Mouse (Mus musculus): ENCODE measurements around the gene Tmem215. TPM values are rescaled to one million over a fixed set of nuclear protein-coding genes. Genes with fewer than 3 reads are reported as not detected.

Gene Tmem215
- 0.31 and 0.45 TPM in 2 replicates for polyA plus RNA-seq (2015; fragmentation: Nextera tagmentation; extraction: Ambion mirVana)

GRCm38 (mm10) chr4:40471880-40472279, at the start of gene Tmem215:
Gene Tmem215 (plus strand): TSS chr4:40472180.

Other genes with a start within 250 kb of the Tmem215 start
- 6.9 and 11.6 TPM in 2 replicates for gene Ddx58, start 232.4 kb upstream of the Tmem215 start, polyA plus RNA-seq (2015; fragmentation: Nextera tagmentation; extraction: Ambion mirVana)
- 36.4 and 38.4 TPM in 2 replicates for gene Smim27, start 202.6 kb upstream of the Tmem215 start, polyA plus RNA-seq (2015; fragmentation: Nextera tagmentation; extraction: Ambion mirVana)
- 15.0 and 16.9 TPM in 2 replicates for gene Topors, start 202.3 kb upstream of the Tmem215 start, polyA plus RNA-seq (2015; fragmentation: Nextera tagmentation; extraction: Ambion mirVana)
- gene Ndufb6, start 192.8 kb upstream of the Tmem215 start, polyA plus RNA-seq (2015; fragmentation: Nextera tagmentation; extraction: Ambion mirVana), result 196 and 206 TPM in 2 replicates
- 15.5 and 15.6 TPM in 2 replicates for gene Aptx, start 231.0 kb downstream of the Tmem215 start, polyA plus RNA-seq (2015; fragmentation: Nextera tagmentation; extraction: Ambion mirVana)
- gene Dnaja1, start 250.0 kb downstream of the Tmem215 start, polyA plus RNA-seq (2015; fragmentation: Nextera tagmentation; extraction: Ambion mirVana), result 159 and 170 TPM in 2 replicates